ENCODE assay signal across 8 mouse cellular contexts in the genomic region with DNA sequence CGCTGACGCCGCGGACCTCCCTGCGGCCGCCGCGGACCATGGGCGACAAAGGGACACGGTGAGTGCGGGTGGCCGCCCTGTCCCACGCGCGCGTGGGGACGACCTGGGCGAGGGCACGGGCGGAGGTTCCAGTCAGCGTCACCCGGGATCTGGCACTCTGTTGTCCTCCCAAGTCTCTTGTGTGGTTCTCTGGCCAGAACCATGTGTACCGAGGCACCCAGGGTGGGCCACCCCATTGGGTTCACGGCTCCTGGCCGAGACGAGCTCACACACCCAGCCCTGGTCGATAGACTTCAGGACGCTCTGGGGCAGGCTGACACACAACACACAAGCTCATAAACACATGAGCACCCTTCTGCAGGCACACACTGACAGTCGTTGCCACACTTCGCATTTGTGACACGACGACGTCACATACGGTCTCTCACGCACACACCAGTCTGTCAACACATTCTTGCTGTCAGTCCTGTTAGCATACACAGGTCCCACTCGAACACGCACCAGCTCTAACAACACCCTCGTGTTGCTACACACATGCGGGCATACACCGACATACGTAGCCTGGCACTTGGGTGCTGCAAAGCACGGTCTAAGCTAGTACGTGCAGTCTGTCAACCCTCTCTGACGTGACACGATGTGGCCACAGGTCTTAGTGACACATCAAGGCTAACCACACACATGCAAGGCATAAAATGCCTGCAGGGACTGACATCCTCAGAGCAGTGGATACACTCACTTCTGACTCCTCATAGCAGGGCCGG. TPM values are rescaled to one million over a fixed set of nuclear protein-coding genes. Genes with fewer than 3 reads are reported as not detected.
A peak's percentile ranks its signal among the peaks of the same experiment; 100 is the strongest.
DNase-seq lines count a peak whose midpoint lies in the region; ATAC-seq and TF ChIP-seq lines count a peak whose summit lies in the region.

No protein-coding gene starts in this region.

- no peak for DNase-seq in kidney, postnatal 10 days
- DNase-seq in G1E (ENCODE audit: low spot score): no peak
- DNase-seq in intestine, embryonic 14.5 days (ENCODE audit: low spot score): peak; percentile 75
- peak; percentile 56 for DNase-seq in lung, postnatal 36 days
- DNase-seq in gastrocnemius, postnatal 25 days: no peak

- 16% methylated on average over 38 of the region's 46 CpGs for whole genome bisulfite sequencing in kidney, embryonic 14.5 days
- 8% methylated on average over 46 of the region's 46 CpGs for WGBS in intestine, embryonic 14.5 days
- WGBS in small intestine, adult 2 months: 2% methylated on average over 46 of the region's 46 CpGs

- peaks cover 35% of the 10 kb centered on the region for H3K4me1 ChIP-seq in kidney, embryonic 14.5 days (ENCODE audit: control insufficient read depth, insufficient read depth, low read length)
- peaks cover 88% of the 10 kb centered on the region for H3K4me1 ChIP-seq in G1E (ENCODE audit: insufficient read depth, low read depth, low read length)
- 0 out of 2 replicates have a peak, but pooled peaks cover 4% of the 10 kb centered on the region for H3K4me1 ChIP-seq in embryonic fibroblast, embryonic 13.5 days (ENCODE audit: control insufficient read depth, insufficient read depth, low read length)
- peaks cover 49% of the 10 kb centered on the region for H3K4me1 ChIP-seq in intestine, embryonic 14.5 days (replicated peaks; ENCODE audit: control insufficient read depth, insufficient read depth, low read length)
- peaks cover 54% of the 10 kb centered on the region for H3K4me1 ChIP-seq in small intestine, adult 2 months (ENCODE audit: control insufficient read depth, insufficient read depth, insufficient read length, low read length)

- H3K27ac ChIP-seq in kidney, embryonic 14.5 days (ENCODE audit: low read depth, low read length): peak overlapping the region; percentile 73
- H3K27ac ChIP-seq in embryonic fibroblast, embryonic 13.5 days (ENCODE audit: insufficient read depth, low read length): no peak overlapping the region
- H3K27ac ChIP-seq in intestine, embryonic 14.5 days (ENCODE audit: low read depth): peak overlapping the region; percentile 78
- H3K27ac ChIP-seq in small intestine, adult 2 months (ENCODE audit: insufficient read depth, low read depth, low read length): peak overlapping the region; percentile 94

- H3K4me2 ChIP-seq in kidney, embryonic 14.5 days (replicated peaks; ENCODE audit: low read depth, low read length): peak overlapping the region; percentile 94
- H3K4me2 ChIP-seq in intestine, embryonic 14.5 days (ENCODE audit: low read length): peak overlapping the region; percentile 84

- H3K9ac ChIP-seq in kidney, embryonic 14.5 days (ENCODE audit: low read depth, low read length): peak overlapping the region; percentile 87
- H3K9ac ChIP-seq in intestine, embryonic 14.5 days (ENCODE audit: low read length): peak overlapping the region; percentile 80

- no peak for TF ChIP-seq CTCF in G1E (IDR thresholded peaks at IDR 0.05; ENCODE audit: low read depth, low read length)
- TF ChIP-seq CTCF in embryonic fibroblast, embryonic 13.5 days (IDR thresholded peaks at IDR 0.05; ENCODE audit: borderline replicate concordance, insufficient read depth, low read length): no peak
- TF ChIP-seq CTCF in small intestine, adult 2 months (IDR thresholded peaks at IDR 0.05; ENCODE audit: extremely low read depth, insufficient read length, insufficient replicate concordance, low read depth, low read length): no peak

- H3K9me3 ChIP-seq in kidney, embryonic 14.5 days (ENCODE audit: control insufficient read depth, low read length): no peaks in the 10 kb centered on the region
- H3K9me3 ChIP-seq in G1E (replicated peaks): no peaks in the 10 kb centered on the region
- no peaks in the 10 kb centered on the region for H3K9me3 ChIP-seq in intestine, embryonic 14.5 days (ENCODE audit: control insufficient read depth, low read length)

- no peaks in the 10 kb centered on the region for H3K27me3 ChIP-seq in kidney, embryonic 14.5 days (ENCODE audit: control insufficient read depth, insufficient read depth, low read length)
- no peaks in the 10 kb centered on the region for H3K27me3 ChIP-seq in G1E (ENCODE audit: insufficient read depth, low read length)
- H3K27me3 ChIP-seq in intestine, embryonic 14.5 days (replicated peaks; ENCODE audit: control insufficient read depth, insufficient read depth, low read length): no peaks in the 10 kb centered on the region
- no peaks in the 10 kb centered on the region for H3K27me3 ChIP-seq in small intestine, adult 2 months (ENCODE audit: control insufficient read depth, insufficient read depth, low read length)

- TF ChIP-seq POLR2A in embryonic fibroblast, embryonic 13.5 days (IDR thresholded peaks at IDR 0.05; ENCODE audit: low read depth, low read length): no peak
- no peak for TF ChIP-seq POLR2A in small intestine, adult 2 months (IDR thresholded peaks at IDR 0.05; ENCODE audit: low read depth, low read length)

- ATAC-seq in kidney, embryonic 14.5 days (ENCODE audit: low FRiP score, low TSS enrichment): peak; percentile 41
- no peak for ATAC-seq in G1E (ENCODE audit: extremely low read depth, insufficient number of reproducible peaks, low FRiP score, poor library complexity, severe bottlenecking)
- peak; percentile 26 for ATAC-seq in intestine, embryonic 14.5 days (replicated peaks; ENCODE audit: low FRiP score, low TSS enrichment, low read depth)

- H3K4me3 ChIP-seq in kidney, embryonic 14.5 days (ENCODE audit: low read length): peak overlapping the region; percentile 81
- peak overlapping the region; percentile 86 for H3K4me3 ChIP-seq in G1E (ENCODE audit: low read depth, low read length)
- H3K4me3 ChIP-seq in embryonic fibroblast, embryonic 13.5 days (ENCODE audit: insufficient read depth, low read length): peak overlapping the region; percentile 38
- peak overlapping the region; percentile 69 for H3K4me3 ChIP-seq in intestine, embryonic 14.5 days (ENCODE audit: low read depth, low read length)
- peak overlapping the region; percentile 91 for H3K4me3 ChIP-seq in small intestine, adult 2 months (ENCODE audit: low read depth, low read length)

- H3K36me3 ChIP-seq in kidney, embryonic 14.5 days (ENCODE audit: control insufficient read depth, insufficient read depth, low read length): no peaks in the 10 kb centered on the region
- H3K36me3 ChIP-seq in G1E (replicated peaks): peaks cover 46% of the 10 kb centered on the region
- H3K36me3 ChIP-seq in intestine, embryonic 14.5 days (ENCODE audit: control insufficient read depth, insufficient read depth, low read length): no peaks in the 10 kb centered on the region
- H3K36me3 ChIP-seq in small intestine, adult 2 months (ENCODE audit: control insufficient read depth, insufficient read depth, low read length): no peaks in the 10 kb centered on the region

RNA-seq across cellular contexts. Expression of gene Arrb1, which starts 0.7 kb away (rescaled TPM):
- 3.5 and 3.6 TPM in 2 replicates for polyA plus RNA-seq in kidney, embryonic 14.5 days (2014; fragmentation: Nextera tagmentation; extraction: Ambion mirVana)
- total RNA-seq in G1E (2014; fragmentation: Nextera tagmentation) (73.5 and 108 TPM in 2 replicates), G1E (2017) (73.8 and 84.8 TPM in 2 replicates)
- 33.4 and 60.6 TPM in 2 replicates for polyA plus RNA-seq in G1E (2012)
- 6.4 and 6.6 TPM in 2 replicates for polyA plus RNA-seq in embryonic fibroblast, embryonic 13.5 days (2011; ENCODE audit: insufficient read length, low read depth, missing spikeins)
- 5.3 and 6.1 TPM in 2 replicates for polyA plus RNA-seq in intestine, embryonic 14.5 days (2014; fragmentation: Nextera tagmentation; extraction: Ambion mirVana)
- 34.3 and 66.7 TPM in 2 replicates for polyA plus RNA-seq in small intestine, adult 2 months (2012; rRNA removed)
- total RNA-seq in gastrocnemius, postnatal 25 days (2021): 10 to 100 TPM; 12.4 to 15.6 TPM

RNA-seq across cellular contexts. Expression of gene Rps3, which starts 52.4 kb away (rescaled TPM):
- polyA plus RNA-seq in kidney, embryonic 14.5 days (2014; fragmentation: Nextera tagmentation; extraction: Ambion mirVana): 870 and 995 TPM in 2 replicates
- total RNA-seq in G1E (2014; fragmentation: Nextera tagmentation): 437 and 482 TPM in 2 replicates
- 2,538 and 2,989 TPM in 2 replicates for total RNA-seq in G1E (2017)
- polyA plus RNA-seq in G1E (2012): 399 and 541 TPM in 2 replicates
- 1,504 and 1,592 TPM in 2 replicates for polyA plus RNA-seq in embryonic fibroblast, embryonic 13.5 days (2011; ENCODE audit: insufficient read length, low read depth, missing spikeins)
- 963 and 1,042 TPM in 2 replicates for polyA plus RNA-seq in intestine, embryonic 14.5 days (2014; fragmentation: Nextera tagmentation; extraction: Ambion mirVana)
- polyA plus RNA-seq in small intestine, adult 2 months (2012; rRNA removed): 139 and 203 TPM in 2 replicates
- total RNA-seq in gastrocnemius, postnatal 25 days (2021): 100 to 1,000 TPM; 239 to 240 TPM

Comparison
In these comparisons a context has a peak if more than half of its experiments do, and no peak if none do; other contexts are left out.
1. H3K4me3 ChIP-seq: peak in every context shown above with its lines; median percentile 91 in small intestine, adult 2 months; 86 in G1E; 81 in kidney, embryonic 14.5 days; 69 in intestine, embryonic 14.5 days; 38 in embryonic fibroblast, embryonic 13.5 days.
2. DNase-seq: peak in intestine, embryonic 14.5 days (single experiment) and lung, postnatal 36 days (single experiment); none in kidney, postnatal 10 days (single experiment), G1E (single experiment) and gastrocnemius, postnatal 25 days (single experiment).